Mouse (Mus musculus) left cerebral cortex, adult 2 months (tissue): ENCODE data around the gene Dclre1b. TPM values are rescaled to one million over a fixed set of nuclear protein-coding genes. Genes with fewer than 3 reads are reported as not detected.

Source experiments
- DNase-seq, 2 experiments: peaks; one replicate each; pipeline ENCODE4 v3.0.0; 2021 to 2022; ENCODE audit warnings: low spot score in 2 of 2, mixed read lengths in 1 of 2; ENCODE audit errors: extremely low spot score in 1 of 2
- H3K27ac ChIP-seq: fragments of 200-600 bp; 2 replicates; pipeline ENCODE4 v1.8.1; 2022
- H3K4me3 ChIP-seq: fragments of 200-600 bp; 2 replicates; pipeline ENCODE4 v1.8.1; 2022
- CTCF ChIP-seq: fragments of 200-600 bp; IDR thresholded peaks from 2 replicates; pipeline ENCODE4 v1.8.1; 2022; ENCODE audit warnings: antibody characterized with exemption, mild to moderate bottlenecking, moderate library complexity
- intact Hi-C: fragments of 180-260 bp; cut with DNase I; formaldehyde crosslinking; loops from one replicate; pipeline ENCODE4 v1.15.1; 2025
- total RNA-seq, 2 experiments: library from RNA; stranded (reverse); gene quantifications; 2 replicates each; pipeline ENCODE4 v1.2.3; 2021

Dclre1b gene
- total RNA-seq, 2 experiments from 2014 or later = 7.7 to 8.2 TPM

GRCm38 (mm10) chr3:103782844-103783609 lies 26.2 kb downstream of the Dclre1b start:
- no peak for TF ChIP-seq CTCF
- no peak for DNase-seq

GRCm38 (mm10) chr3:103780777-103781176 lies 28.5 kb downstream of the Dclre1b start:
- TF ChIP-seq CTCF = no peak
- H3K27ac ChIP-seq = peak overlapping the region; percentile 20; the same call in 1 of the 2 replicates
- intact Hi-C loops = no loop called here
- no peak for DNase-seq
- H3K4me3 ChIP-seq = no peak overlapping the region

More at GRCm38 (mm10) chr3:103782844-103783609, 26.2 kb downstream of the Dclre1b start:
- intact Hi-C loops = no loop called here
- Histone ChIP-seq H3K4me3 (no peak overlapping the region), H3K27ac (no peak overlapping the region)

GRCm38 (mm10) chr3:103780271-103780670 lies 29.0 kb downstream of the Dclre1b start:
- no peak for TF ChIP-seq CTCF
- no peak for DNase-seq
- H3K4me3 ChIP-seq = no peak overlapping the region
- H3K27ac ChIP-seq = peak overlapping the region; percentile 10; the same call in 1 of the 2 replicates
- intact Hi-C loops = no loop called here

GRCm38 (mm10) chr3:103779183-103779582 lies 30.1 kb downstream of the Dclre1b start:
- Histone ChIP-seq H3K4me3 (no peak overlapping the region), H3K27ac (no peak overlapping the region)
- DNase-seq = no peak
- intact Hi-C loops = no loop called here
- no peak for TF ChIP-seq CTCF

- TF ChIP-seq CTCF = no peak
- Histone ChIP-seq H3K27ac (no peak overlapping the region), H3K4me3 (no peak overlapping the region)
- intact Hi-C loops = no loop called here
- DNase-seq = no peak
These were observed 30.6 kb downstream of the Dclre1b start for GRCm38 (mm10) chr3:103778660-103779059.

- Histone ChIP-seq H3K27ac (no peak overlapping the region), H3K4me3 (no peak overlapping the region)
- TF ChIP-seq CTCF = no peak
- intact Hi-C loops = no loop called here
- DNase-seq = no peak
These were observed 31.3 kb downstream of the Dclre1b start for GRCm38 (mm10) chr3:103777940-103778339.

GRCm38 (mm10) chr3:103774009-103774408 lies 35.2 kb downstream of the Dclre1b start:
- H3K27ac ChIP-seq = no peak overlapping the region
- no peak for TF ChIP-seq CTCF
- no peak overlapping the region for H3K4me3 ChIP-seq
- DNase-seq = no peak
- intact Hi-C loops = no loop called here

- intact Hi-C loops = no loop called here
- no peak for TF ChIP-seq CTCF
- Histone ChIP-seq H3K4me3 (no peak overlapping the region), H3K27ac (peak overlapping the region; percentile 20; the same call in 1 of the 2 replicates)
- no peak for DNase-seq
These were observed 35.7 kb downstream of the Dclre1b start for GRCm38 (mm10) chr3:103773508-103773907.

- DNase-seq = no peak
- Histone ChIP-seq H3K27ac (peak overlapping the region; percentile 20; the same call in 1 of the 2 replicates), H3K4me3 (no peak overlapping the region)
- no peak for TF ChIP-seq CTCF
- intact Hi-C loops = no loop called here
These were observed 36.4 kb downstream of the Dclre1b start for GRCm38 (mm10) chr3:103772846-103773245.

- H3K4me3 ChIP-seq = no peak overlapping the region
- intact Hi-C loops = no loop called here
These were observed 37.6 kb downstream of the Dclre1b start for GRCm38 (mm10) chr3:103771531-103772130.

GRCm38 (mm10) chr3:103766789-103767188 lies 42.5 kb downstream of the Dclre1b start:
- H3K4me3 ChIP-seq = no peak overlapping the region
- no peak for TF ChIP-seq CTCF
- H3K27ac ChIP-seq = no peak overlapping the region
- intact Hi-C loops = no loop called here
- no peak for DNase-seq

More at GRCm38 (mm10) chr3:103771531-103772130, 37.6 kb downstream of the Dclre1b start:
- H3K27ac ChIP-seq = peak overlapping the region; percentile 2; the same call in 1 of the 2 replicates
- TF ChIP-seq CTCF = no peak
- DNase-seq = no peak

GRCm38 (mm10) chr3:103759261-103759970 lies 49.8 kb downstream of the Dclre1b start:
- intact Hi-C loops = loop anchor here (10.0 kb wide), 1 partner anchor 705 kb away; the partner anchor contains the start of gene Nras
- DNase-seq = no peak
- H3K27ac ChIP-seq = no peak overlapping the region
- TF ChIP-seq CTCF = no peak
- no peak overlapping the region for H3K4me3 ChIP-seq
